Mouse (Mus musculus) neural tube, embryonic 13.5 days (tissue): ENCODE results near the gene Tenm3. TPM values are rescaled to one million over a fixed set of nuclear protein-coding genes. Genes with fewer than 3 reads are reported as not detected.
A peak's percentile ranks its signal among the peaks of the same experiment; 100 is the strongest.

Experiments used
- ATAC-seq: fragments of 200-750 bp; cut with Nextera tagmentation; 2 replicates; pipeline ENCODE4 v1.8.0; 2017; ENCODE audit warnings: low read depth, mild to moderate bottlenecking, moderate TSS enrichment, moderate library complexity
- H3K27ac ChIP-seq: fragments of 300-500 bp; sonication (generic); replicated peaks from 2 replicates; pipeline ENCODE4 v1.5.1; 2015; ENCODE audit warnings: moderate library complexity, mild to moderate bottlenecking, inconsistent platforms
- H3K27me3 ChIP-seq: fragments of 300-500 bp; sonication (generic); 2 replicates; pipeline ENCODE4 v1.6.1; 2015; ENCODE audit warnings: mild to moderate bottlenecking, inconsistent platforms
- H3K36me3 ChIP-seq: fragments of 300-500 bp; sonication (generic); 2 replicates; pipeline ENCODE4 v1.6.1; 2015; ENCODE audit warnings: mild to moderate bottlenecking, inconsistent platforms
- H3K4me1 ChIP-seq: fragments of 300-500 bp; sonication (generic); replicated peaks from 2 replicates; pipeline ENCODE4 v1.6.1; 2015; ENCODE audit warnings: inconsistent platforms
- H3K4me2 ChIP-seq: fragments of 300-500 bp; sonication (generic); 2 replicates; pipeline ENCODE4 v1.6.1; 2015; ENCODE audit warnings: inconsistent platforms, mild to moderate bottlenecking, moderate library complexity
- H3K4me3 ChIP-seq: fragments of 300-500 bp; sonication (generic); 2 replicates; pipeline ENCODE4 v1.5.1; 2015; ENCODE audit warnings: mild to moderate bottlenecking, inconsistent platforms
- H3K9ac ChIP-seq: fragments of 300-500 bp; sonication (generic); 2 replicates; pipeline ENCODE4 v1.6.1; 2015; ENCODE audit warnings: moderate library complexity, mild to moderate bottlenecking, inconsistent platforms
- H3K9me3 ChIP-seq: fragments of 300-500 bp; sonication (generic); 2 replicates; pipeline ENCODE4 v1.6.1; 2016; ENCODE audit warnings: inconsistent platforms
- WGBS: fragments of 180-500 bp; shearing (Covaris S2); methylation state at CpG from one replicate; pipeline ENCODE4 v1.1.7; 2015; 5-methylcytosine and 5-hydroxymethylcytosine counted together
- polyA plus RNA-seq: library from polyadenylated mRNA; unstranded; fragments of >200 nt; fragmentation: Nextera tagmentation; extraction: Ambion mirVana; gene quantifications from 2 replicates; pipeline ENCODE4 v1.2.1, GENCODE M21; 2015

Gene Tenm3
- polyA plus RNA-seq, 1 experiment from 2014 or later = 40.7 TPM

DNA sequence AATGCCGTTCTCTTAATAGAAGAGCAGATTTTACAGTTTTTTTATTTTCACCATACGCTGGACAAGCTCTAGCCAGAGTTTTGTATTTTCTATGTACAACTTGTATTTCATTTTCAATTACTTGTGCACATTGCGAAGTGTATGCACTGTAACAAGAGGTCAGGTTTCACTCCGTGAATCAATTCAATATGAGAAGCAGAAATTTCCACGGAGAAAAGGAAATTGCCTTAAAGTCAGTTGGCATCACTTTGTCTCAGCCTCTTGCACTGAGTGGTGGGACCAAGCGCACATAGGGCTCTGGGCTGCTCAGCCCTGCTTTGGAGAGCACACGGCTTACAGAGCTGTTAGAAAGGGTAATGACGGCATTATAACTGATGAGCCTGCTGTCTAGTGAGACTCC lies 41.5 kb downstream of the Tenm3 start:
- Histone ChIP-seq H3K27me3 (no peaks in the 10 kb centered on the region), H3K4me2 (no peak overlapping the region), H3K27ac (no peak overlapping the region), H3K36me3 (no peaks in the 10 kb centered on the region), H3K9ac (no peak overlapping the region), H3K4me3 (no peak overlapping the region), H3K9me3 (no peaks in the 10 kb centered on the region), H3K4me1 (peaks cover 28% of the 10 kb centered on the region)
- WGBS = 58% methylated on average over 8 of the region's 8 CpGs
- no peak for ATAC-seq

DNA sequence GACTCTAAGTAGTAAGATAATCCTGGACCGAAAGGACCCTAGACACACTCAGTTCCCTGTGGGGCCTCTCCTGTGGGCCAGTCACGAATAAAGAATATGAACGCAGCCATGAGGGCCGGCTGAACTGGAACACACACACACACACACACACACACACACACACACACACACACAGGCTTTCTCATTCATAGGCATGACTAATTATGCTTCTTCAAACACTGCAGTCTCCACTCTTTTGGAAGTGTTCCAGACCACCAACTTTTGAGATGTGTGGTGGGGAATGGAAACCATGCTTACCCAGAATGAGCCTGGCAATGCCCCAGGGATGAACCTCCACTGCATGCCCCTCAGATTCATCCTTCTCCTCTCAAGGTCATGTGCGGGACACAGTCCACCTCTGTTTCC lies 45.8 kb downstream of the Tenm3 start:
- Histone ChIP-seq H3K4me1 (peaks cover 61% of the 10 kb centered on the region), H3K4me2 (no peak overlapping the region), H3K27ac (no peak overlapping the region), H3K4me3 (no peak overlapping the region), H3K9ac (no peak overlapping the region), H3K27me3 (no peaks in the 10 kb centered on the region), H3K36me3 (no peaks in the 10 kb centered on the region), H3K9me3 (no peaks in the 10 kb centered on the region)
- 35% methylated on average over 5 of the region's 5 CpGs for WGBS
- ATAC-seq = 0 out of 2 replicates have a peak, but pooled peaks have one; percentile 24

DNA sequence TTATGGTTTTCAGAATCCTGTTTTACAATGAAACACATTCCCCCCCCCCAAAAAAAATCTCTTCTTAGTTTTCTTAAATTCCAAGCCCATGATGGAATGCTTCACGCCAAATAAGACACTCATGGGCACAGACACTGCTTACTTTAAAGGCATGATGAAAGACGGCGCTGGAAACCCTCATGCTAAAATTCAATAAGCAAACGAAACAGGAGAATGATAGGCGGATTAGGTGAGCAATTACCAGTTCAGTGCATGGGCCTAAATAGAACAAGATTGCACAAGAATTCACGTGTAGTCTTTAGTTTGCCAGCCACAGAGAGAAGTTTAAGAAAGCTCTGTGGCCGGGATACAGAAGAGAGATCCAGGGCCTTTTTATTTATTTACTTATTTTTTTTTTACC lies 49.5 kb downstream of the Tenm3 start:
- ATAC-seq = no peak
- H3K4me1 ChIP-seq = peaks cover 48% of the 10 kb centered on the region
- H3K9me3 ChIP-seq = no peaks in the 10 kb centered on the region
- no peaks in the 10 kb centered on the region for H3K27me3 ChIP-seq
- WGBS = 57% methylated on average over 7 of the region's 7 CpGs
- no peaks in the 10 kb centered on the region for H3K36me3 ChIP-seq
- H3K27ac ChIP-seq = 0 out of 2 replicates have a peak overlapping the region, but pooled peaks have one; percentile 38
- H3K4me2 ChIP-seq = no peak overlapping the region
- H3K4me3 ChIP-seq = no peak overlapping the region
- H3K9ac ChIP-seq = no peak overlapping the region

DNA sequence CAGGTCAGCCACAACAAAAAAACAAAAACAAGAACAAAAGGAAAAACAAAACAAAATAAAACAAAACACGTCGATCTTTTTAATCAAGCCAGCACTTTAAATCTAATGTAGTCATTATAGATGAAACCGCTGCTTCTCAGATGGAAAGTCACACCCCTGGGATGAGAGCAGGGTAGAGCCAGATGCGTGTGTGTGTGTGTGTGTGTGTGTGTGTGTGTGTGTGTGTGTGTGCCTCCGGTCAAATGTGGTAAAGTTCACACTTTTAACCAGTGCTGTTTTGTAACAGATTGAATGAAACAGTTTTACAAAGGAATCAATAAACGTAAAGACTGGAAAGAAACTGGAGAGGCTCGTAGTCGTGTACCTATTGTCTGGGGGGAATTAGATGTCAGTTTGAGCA lies 50.0 kb downstream of the Tenm3 start:
- H3K4me2 ChIP-seq = no peak overlapping the region
- no peak overlapping the region for H3K9ac ChIP-seq
- no peaks in the 10 kb centered on the region for H3K36me3 ChIP-seq
- 0 out of 2 replicates have a peak overlapping the region, but pooled peaks have one; percentile 38 for H3K27ac ChIP-seq
- H3K27me3 ChIP-seq = no peaks in the 10 kb centered on the region
- H3K9me3 ChIP-seq = no peaks in the 10 kb centered on the region
- WGBS = 28% methylated on average over 8 of the region's 8 CpGs
- peaks cover 48% of the 10 kb centered on the region for H3K4me1 ChIP-seq
- no peak overlapping the region for H3K4me3 ChIP-seq
- ATAC-seq = no peak

DNA sequence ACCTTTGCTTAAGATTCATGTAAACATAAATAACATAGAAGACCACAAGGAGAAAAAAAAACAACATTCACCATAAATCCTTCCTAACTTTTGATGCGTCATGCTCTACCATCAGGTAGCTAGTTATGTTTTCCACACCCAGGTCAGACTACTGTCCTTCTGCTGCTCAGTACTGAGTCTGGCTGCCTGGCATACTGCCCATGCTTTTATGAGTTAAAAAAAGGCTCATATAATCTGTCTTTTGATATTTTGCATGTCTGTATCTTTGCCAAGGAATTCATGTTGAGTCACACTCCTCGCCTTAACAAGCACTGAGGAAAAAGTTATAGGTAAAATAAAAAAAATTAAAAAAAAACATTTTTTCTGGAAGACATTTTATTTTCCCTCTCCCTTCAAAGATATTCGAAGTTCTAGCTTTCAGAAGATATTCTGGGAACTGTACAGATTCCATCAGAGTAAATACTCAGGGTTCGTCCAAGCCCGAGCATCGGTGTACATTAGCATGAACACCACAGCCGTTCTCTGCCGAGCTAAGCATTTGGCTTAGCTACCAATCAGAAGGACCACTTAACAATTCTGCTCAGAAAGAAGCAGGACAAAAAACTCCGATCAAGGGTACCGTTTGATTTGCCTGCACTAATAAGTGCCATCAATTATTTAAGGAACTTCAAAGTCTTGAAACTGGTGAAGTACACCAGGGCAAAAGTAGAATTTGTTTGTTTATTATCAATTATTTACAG lies 51.0 kb downstream of the Tenm3 start:
- H3K4me1 ChIP-seq = peaks cover 40% of the 10 kb centered on the region
- no peak overlapping the region for H3K4me3 ChIP-seq
- no peaks in the 10 kb centered on the region for H3K36me3 ChIP-seq
- H3K9ac ChIP-seq = no peak overlapping the region
- no peaks in the 10 kb centered on the region for H3K27me3 ChIP-seq
- no peaks in the 10 kb centered on the region for H3K9me3 ChIP-seq
- whole genome bisulfite sequencing = 57% methylated on average over 10 of the region's 10 CpGs
- no peak overlapping the region for H3K4me2 ChIP-seq
- H3K27ac ChIP-seq = no peak overlapping the region
- ATAC-seq = no peak

DNA sequence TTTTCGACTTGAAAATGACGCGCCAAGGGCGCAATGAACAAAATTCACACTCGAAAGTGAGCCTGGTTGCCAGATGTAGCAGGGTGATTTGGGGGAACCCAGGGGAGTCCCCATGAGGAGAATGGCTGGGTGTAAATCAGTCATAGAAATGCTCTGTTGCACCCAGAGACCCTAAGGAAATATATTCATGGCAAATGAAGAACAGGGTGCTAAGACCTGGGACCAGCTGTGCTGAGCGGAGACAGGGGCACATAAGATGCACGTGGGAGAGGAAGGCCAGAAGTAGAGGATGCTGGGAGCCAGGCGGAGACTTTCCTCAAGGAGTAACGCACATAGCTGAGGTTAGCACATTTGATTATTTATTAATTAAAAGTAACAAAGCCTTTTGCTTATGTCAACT lies 60.4 kb downstream of the Tenm3 start:
- Histone ChIP-seq H3K4me3 (no peak overlapping the region), H3K36me3 (no peaks in the 10 kb centered on the region), H3K27me3 (no peaks in the 10 kb centered on the region), H3K4me1 (peaks cover 25% of the 10 kb centered on the region), H3K4me2 (no peak overlapping the region), H3K27ac (no peak overlapping the region), H3K9me3 (no peaks in the 10 kb centered on the region), H3K9ac (no peak overlapping the region)
- peak; percentile 56 for ATAC-seq
- 59% methylated on average over 9 of the region's 9 CpGs for WGBS

DNA sequence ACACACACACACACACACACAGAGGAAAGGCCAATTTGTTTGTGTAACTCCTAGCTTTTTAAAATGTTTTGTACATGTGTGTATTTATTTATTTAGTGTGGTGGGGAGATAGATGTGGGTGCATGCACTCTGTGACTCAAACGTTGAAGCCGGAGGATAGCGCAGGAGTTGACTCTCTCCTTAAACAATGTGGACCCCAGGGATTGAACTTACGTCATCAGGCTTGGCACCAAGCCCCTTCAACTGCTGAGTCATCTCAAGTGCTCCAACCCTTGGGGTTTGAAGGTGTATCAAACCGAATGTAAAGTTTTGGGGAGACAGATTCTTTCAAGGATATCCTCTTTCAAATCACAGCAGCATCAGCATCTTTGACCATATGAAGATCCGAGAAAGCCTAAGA lies 63.1 kb downstream of the Tenm3 start:
- Histone ChIP-seq H3K4me3 (no peak overlapping the region), H3K9ac (no peak overlapping the region)

DNA sequence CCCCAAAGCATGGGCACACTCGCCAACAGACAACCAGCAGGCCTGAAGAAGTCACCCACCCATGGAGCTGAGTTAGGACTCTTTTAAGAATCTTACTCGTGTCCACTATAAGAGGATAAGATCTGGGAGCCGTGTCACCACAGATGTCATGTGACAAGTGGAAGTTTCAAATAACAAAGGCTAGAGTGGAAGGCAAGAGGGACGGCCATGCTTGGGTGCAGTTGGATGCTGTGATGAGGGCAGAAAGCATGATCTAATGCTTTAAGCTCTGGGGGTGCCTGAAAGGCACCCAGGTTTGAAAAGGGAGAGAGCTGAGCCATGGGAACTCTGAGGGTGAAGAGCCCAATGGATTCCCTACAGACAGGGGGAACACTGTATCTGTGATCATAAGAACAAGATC lies 64.6 kb downstream of the Tenm3 start:
- Histone ChIP-seq H3K27ac (no peak overlapping the region), H3K9ac (no peak overlapping the region), H3K4me2 (no peak overlapping the region), H3K4me1 (peaks cover 38% of the 10 kb centered on the region), H3K9me3 (no peaks in the 10 kb centered on the region), H3K36me3 (no peaks in the 10 kb centered on the region), H3K4me3 (no peak overlapping the region), H3K27me3 (no peaks in the 10 kb centered on the region)
- ATAC-seq = no peak
- WGBS = 87% methylated on average over 4 of the region's 4 CpGs

More for the DNA sequence above, 63.1 kb downstream of the Tenm3 start:
- H3K9me3 ChIP-seq = no peaks in the 10 kb centered on the region
- no peak for ATAC-seq
- no peak overlapping the region for H3K27ac ChIP-seq
- WGBS = 82% methylated on average over 6 of the region's 6 CpGs
- no peak overlapping the region for H3K4me2 ChIP-seq
- no peaks in the 10 kb centered on the region for H3K36me3 ChIP-seq
- no peaks in the 10 kb centered on the region for H3K27me3 ChIP-seq
- H3K4me1 ChIP-seq = peaks cover 31% of the 10 kb centered on the region

DNA sequence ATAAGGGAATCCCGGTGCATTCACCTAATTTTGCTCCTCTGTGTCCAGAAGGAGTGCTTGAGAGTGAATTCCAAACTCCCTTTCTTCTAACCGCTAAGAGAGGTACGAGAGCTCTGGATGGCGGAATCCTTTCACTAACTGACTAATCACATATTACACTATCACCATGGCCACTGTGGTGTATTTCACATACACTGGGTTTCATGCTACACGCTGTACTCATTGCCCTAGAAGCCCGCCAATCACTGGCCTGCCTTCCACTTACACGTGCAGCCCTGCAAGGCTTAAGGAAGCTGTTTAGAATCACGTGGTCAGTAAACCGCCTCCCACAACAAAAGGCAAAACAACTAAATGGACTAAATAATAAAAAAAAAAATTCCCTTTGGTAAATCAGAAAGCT lies 67.7 kb downstream of the Tenm3 start:
- no peaks in the 10 kb centered on the region for H3K9me3 ChIP-seq
- H3K4me3 ChIP-seq = no peak overlapping the region
- no peak overlapping the region for H3K27ac ChIP-seq
- 53% methylated on average over 9 of the region's 9 CpGs for WGBS
- no peak overlapping the region for H3K4me2 ChIP-seq
- H3K4me1 ChIP-seq = peaks cover 20% of the 10 kb centered on the region
- no peak overlapping the region for H3K9ac ChIP-seq
- H3K27me3 ChIP-seq = no peaks in the 10 kb centered on the region
- H3K36me3 ChIP-seq = no peaks in the 10 kb centered on the region
- ATAC-seq = peak; percentile 41; the same call in 1 of the 2 replicates

DNA sequence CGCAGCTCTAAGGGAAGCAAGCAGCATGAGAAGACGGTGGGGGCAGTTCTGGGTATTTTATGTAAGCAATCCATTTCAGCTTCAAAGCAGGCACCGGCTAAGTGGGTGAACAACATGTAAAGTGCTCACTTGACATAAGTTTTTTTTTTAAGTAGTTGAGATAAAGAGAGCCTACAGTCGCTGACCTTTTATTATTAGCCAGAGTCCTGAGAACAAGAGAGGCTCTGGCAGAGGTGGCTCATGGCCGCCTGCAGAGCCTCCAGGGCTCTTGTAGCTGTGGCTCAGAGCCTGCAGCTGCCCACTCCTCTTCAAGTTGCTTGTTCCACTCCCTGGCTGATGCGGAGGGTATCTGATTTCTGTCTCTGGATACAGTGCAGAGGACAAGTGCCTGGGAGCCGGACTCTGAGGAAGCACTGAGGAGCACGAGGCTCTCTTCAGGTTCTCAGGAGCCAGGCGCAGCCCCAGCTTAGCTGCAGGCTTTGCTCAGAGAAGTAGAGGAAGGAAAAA lies 68.2 kb downstream of the Tenm3 start:
- Histone ChIP-seq H3K4me1 (peaks cover 15% of the 10 kb centered on the region), H3K36me3 (no peaks in the 10 kb centered on the region), H3K27me3 (no peaks in the 10 kb centered on the region), H3K4me3 (no peak overlapping the region), H3K9ac (no peak overlapping the region), H3K9me3 (no peaks in the 10 kb centered on the region), H3K4me2 (no peak overlapping the region), H3K27ac (no peak overlapping the region)
- peak; percentile 25; the same call in 1 of the 2 replicates for ATAC-seq
- WGBS = 14% methylated on average over 9 of the region's 9 CpGs

DNA sequence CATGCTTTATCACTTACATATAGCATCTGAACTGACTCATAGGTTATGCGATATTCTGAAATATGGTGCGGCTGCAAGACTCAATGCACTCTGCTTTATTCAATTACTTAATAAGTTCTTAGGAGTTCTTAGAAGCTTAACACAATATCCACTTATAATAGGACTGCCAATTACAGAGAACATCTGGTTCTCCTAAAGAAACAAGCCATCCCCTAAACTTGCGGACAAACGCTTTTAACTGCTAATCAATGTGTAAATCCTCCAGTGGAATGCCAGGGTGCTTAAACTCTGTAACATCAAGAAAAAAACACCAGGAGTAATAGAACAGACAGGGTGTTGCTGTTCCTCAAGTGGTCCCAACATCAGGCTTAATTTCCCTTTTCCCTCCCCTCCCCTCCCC lies 68.9 kb downstream of the Tenm3 start:
- Histone ChIP-seq H3K4me2 (no peak overlapping the region), H3K36me3 (no peaks in the 10 kb centered on the region), H3K4me1 (peaks cover 14% of the 10 kb centered on the region), H3K9ac (no peak overlapping the region), H3K4me3 (no peak overlapping the region), H3K27me3 (no peaks in the 10 kb centered on the region), H3K9me3 (no peaks in the 10 kb centered on the region), H3K27ac (no peak overlapping the region)
- ATAC-seq = no peak
- 52% methylated on average over 4 of the region's 4 CpGs for WGBS

DNA sequence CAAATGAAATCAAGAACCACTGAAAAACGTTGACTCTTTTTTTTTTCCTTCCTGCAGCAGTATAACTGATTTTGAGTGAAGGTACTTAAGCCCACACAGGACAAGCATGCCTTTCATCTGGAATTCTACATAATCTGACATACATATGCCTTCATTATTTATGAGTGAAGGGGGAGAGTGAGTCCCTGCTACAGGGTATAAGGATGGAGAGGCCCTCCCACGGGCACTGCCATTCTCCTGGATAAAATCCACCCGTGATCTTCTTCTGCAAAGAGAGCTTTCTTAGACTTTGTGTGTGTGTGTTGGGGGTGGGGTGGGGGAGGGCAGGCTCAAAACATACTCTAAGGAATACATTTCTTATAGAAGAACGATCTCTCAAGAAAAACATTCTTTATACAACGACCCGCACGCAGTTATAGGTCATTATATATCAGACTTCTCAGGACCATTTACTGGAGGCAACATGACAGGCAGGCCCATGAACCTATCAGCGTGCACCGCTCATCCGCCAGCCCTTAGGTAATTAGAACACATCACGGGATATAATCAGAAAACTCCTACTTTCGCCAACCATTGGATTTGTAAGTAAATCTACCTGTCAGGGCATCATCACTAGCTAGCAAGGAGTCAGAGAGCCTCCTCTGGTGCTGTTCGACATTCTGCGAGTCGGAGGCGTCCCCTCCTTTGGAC lies 77.1 kb downstream of the Tenm3 start:
- no peak overlapping the region for H3K4me2 ChIP-seq
- no peaks in the 10 kb centered on the region for H3K27me3 ChIP-seq
- H3K9ac ChIP-seq = no peak overlapping the region
- no peak overlapping the region for H3K4me3 ChIP-seq
- H3K27ac ChIP-seq = no peak overlapping the region
- 75% methylated on average over 16 of the region's 16 CpGs for WGBS
- no peaks in the 10 kb centered on the region for H3K36me3 ChIP-seq
- no peaks in the 10 kb centered on the region for H3K9me3 ChIP-seq
- no peaks in the 10 kb centered on the region for H3K4me1 ChIP-seq
- ATAC-seq = no peak
